9 mouse cellular contexts compared by ENCODE assay signal in genomic region chr2:102231470-102231869, GRCm38 (mm10). TPM values are rescaled to one million over a fixed set of nuclear protein-coding genes. Genes with fewer than 3 reads are reported as not detected.
DNase-seq lines count a peak whose midpoint lies in the region; ATAC-seq and TF ChIP-seq lines count a peak whose summit lies in the region.
"Had no signal": no experiment of that assay in that cellular context is flagged by ENCODE, and none has a peak within 500 bp of the region (broad histone marks: within the 10 kb centered on the region; RNA-seq: fewer than 3 reads in every experiment).

No protein-coding gene starts in this region.

- peak; percentile 92 for ATAC-seq in kidney, embryonic 16.5 days (ENCODE audit: low FRiP score, low TSS enrichment)
- ATAC-seq in embryonic facial prominence, embryonic 11.5 days (replicated peaks; ENCODE audit: insufficient number of reproducible peaks, low FRiP score, low TSS enrichment, low read depth): peak; percentile 93
- ATAC-seq in hindbrain, postnatal 0 days: peak; percentile 88
- ATAC-seq in neural tube, embryonic 15.5 days (ENCODE audit: low FRiP score): peak; percentile 82

- TF ChIP-seq CTCF in kidney, adult 2 months (conservative IDR thresholded peaks at IDR 0.05; ENCODE audit: insufficient read depth, insufficient read length, low read depth, low read length): no peak
- no peak for TF ChIP-seq CTCF in hindbrain, postnatal 0 days (IDR thresholded peaks at IDR 0.05; ENCODE audit: low read depth)

- H3K4me3 ChIP-seq in kidney, embryonic 16.5 days (ENCODE audit: low read length): no peak overlapping the region
- H3K4me3 ChIP-seq in kidney, adult 2 months (ENCODE audit: insufficient read depth, low read depth, low read length): no peak overlapping the region
- no peak overlapping the region for H3K4me3 ChIP-seq in embryonic facial prominence, embryonic 11.5 days (ENCODE audit: low read depth, low read length)
- no peak overlapping the region for H3K4me3 ChIP-seq in hindbrain, postnatal 0 days (ENCODE audit: low read length)
- H3K4me3 ChIP-seq in neural tube, embryonic 15.5 days (replicated peaks): no peak overlapping the region
- H3K4me3 ChIP-seq: heart, embryonic 13.5 days had no signal

- peaks cover 12% of the 10 kb centered on the region for H3K4me1 ChIP-seq in kidney, embryonic 16.5 days (ENCODE audit: insufficient read depth, low read length)
- H3K4me1 ChIP-seq in kidney, adult 2 months (ENCODE audit: control insufficient read depth, insufficient read depth, low read length): no peaks in the 10 kb centered on the region
- H3K4me1 ChIP-seq in embryonic facial prominence, embryonic 11.5 days (ENCODE audit: control insufficient read depth, insufficient read depth, low read length): peaks cover 2% of the 10 kb centered on the region; the same call in 1 of the 2 replicates
- H3K4me1 ChIP-seq in hindbrain, postnatal 0 days (ENCODE audit: insufficient read depth, low read length): peaks cover 4% of the 10 kb centered on the region
- H3K4me1 ChIP-seq in neural tube, embryonic 15.5 days: peaks cover 10% of the 10 kb centered on the region
- H3K4me1 ChIP-seq: heart, embryonic 13.5 days had no signal

- H3K27ac ChIP-seq in kidney, embryonic 16.5 days (ENCODE audit: low read length): peak overlapping the region; percentile 36; the same call in 1 of the 2 replicates
- no peak overlapping the region for H3K27ac ChIP-seq in kidney, adult 2 months (ENCODE audit: insufficient read depth, low read depth, low read length)
- H3K27ac ChIP-seq in embryonic facial prominence, embryonic 11.5 days (replicated peaks; ENCODE audit: low read depth, low read length): peak overlapping the region; percentile 54; the same call in 1 of the 2 replicates
- H3K27ac ChIP-seq in hindbrain, postnatal 0 days: peak overlapping the region; percentile 20; the same call in 1 of the 2 replicates
- H3K27ac ChIP-seq in neural tube, embryonic 15.5 days (replicated peaks): peak overlapping the region; percentile 54
- H3K27ac ChIP-seq: heart, embryonic 13.5 days had no signal

- no peaks in the 10 kb centered on the region for H3K9me3 ChIP-seq in kidney, embryonic 16.5 days (ENCODE audit: low read length)
- no peaks in the 10 kb centered on the region for H3K9me3 ChIP-seq in embryonic facial prominence, embryonic 11.5 days (replicated peaks; ENCODE audit: control insufficient read depth, low read length)
- H3K9me3 ChIP-seq in hindbrain, postnatal 0 days (ENCODE audit: low read length): no peaks in the 10 kb centered on the region
- H3K9me3 ChIP-seq in neural tube, embryonic 15.5 days (replicated peaks): no peaks in the 10 kb centered on the region

- no peak for DNase-seq in kidney, adult 2 months
- DNase-seq in embryonic facial prominence, embryonic 11.5 days (ENCODE audit: low spot score): peak; percentile 76
- DNase-seq in hindbrain, postnatal 0 days (ENCODE audit: low spot score): peak; percentile 58
- no peak for DNase-seq in adrenal gland, postnatal 14 days
- no peak for DNase-seq in yolk sac, embryonic 10.5 days (ENCODE audit: low spot score)
- DNase-seq in frontal cortex, postnatal 10 days (ENCODE audit: low spot score in 2 of 2): no peak

- TF ChIP-seq POLR2A in kidney, adult 2 months (IDR thresholded peaks at IDR 0.05; ENCODE audit: low read depth, low read length): no peak

- WGBS in kidney, embryonic 16.5 days: 44% methylated on average over 5 of the region's 5 CpGs
- WGBS in kidney, adult 2 months: 65% methylated on average over 5 of the region's 5 CpGs
- 17% methylated on average over 5 of the region's 5 CpGs for WGBS in embryonic facial prominence, embryonic 11.5 days
- 16% methylated on average over 5 of the region's 5 CpGs for WGBS in hindbrain, postnatal 0 days
- 44% methylated on average over 5 of the region's 5 CpGs for WGBS in neural tube, embryonic 15.5 days

- no peaks in the 10 kb centered on the region for H3K36me3 ChIP-seq in kidney, embryonic 16.5 days (ENCODE audit: insufficient read depth, low read length)
- no peaks in the 10 kb centered on the region for H3K36me3 ChIP-seq in kidney, adult 2 months (ENCODE audit: control insufficient read depth, insufficient read depth, low read length)
- H3K36me3 ChIP-seq in embryonic facial prominence, embryonic 11.5 days (replicated peaks; ENCODE audit: control insufficient read depth, insufficient read depth, low read depth, low read length): no peaks in the 10 kb centered on the region
- no peaks in the 10 kb centered on the region for H3K36me3 ChIP-seq in hindbrain, postnatal 0 days (ENCODE audit: insufficient read depth, low read length)
- H3K36me3 ChIP-seq in neural tube, embryonic 15.5 days: no peaks in the 10 kb centered on the region
- H3K36me3 ChIP-seq: heart, embryonic 13.5 days had no signal

- H3K27me3 ChIP-seq in kidney, embryonic 16.5 days (ENCODE audit: insufficient read depth, low read length): no peaks in the 10 kb centered on the region
- no peaks in the 10 kb centered on the region for H3K27me3 ChIP-seq in kidney, adult 2 months (replicated peaks; ENCODE audit: control insufficient read depth, insufficient read depth, low read length)
- H3K27me3 ChIP-seq in embryonic facial prominence, embryonic 11.5 days (ENCODE audit: control insufficient read depth, insufficient read depth, low read length): no peaks in the 10 kb centered on the region
- H3K27me3 ChIP-seq in hindbrain, postnatal 0 days (ENCODE audit: insufficient read depth, low read length): no peaks in the 10 kb centered on the region
- H3K27me3 ChIP-seq in neural tube, embryonic 15.5 days (replicated peaks): no peaks in the 10 kb centered on the region
- H3K27me3 ChIP-seq: heart, embryonic 13.5 days had no signal

- H3K4me2 ChIP-seq in kidney, embryonic 16.5 days (replicated peaks; ENCODE audit: low read depth, low read length): no peak overlapping the region
- H3K4me2 ChIP-seq in embryonic facial prominence, embryonic 11.5 days (ENCODE audit: low read depth, low read length): no peak overlapping the region
- H3K4me2 ChIP-seq in hindbrain, postnatal 0 days (ENCODE audit: low read depth, low read length): no peak overlapping the region
- 0 out of 2 replicates have a peak overlapping the region, but pooled peaks have one; percentile 1 for H3K4me2 ChIP-seq in neural tube, embryonic 15.5 days
- H3K4me2 ChIP-seq: heart, embryonic 13.5 days had no signal

- H3K9ac ChIP-seq in kidney, embryonic 16.5 days (replicated peaks; ENCODE audit: low read length): peak overlapping the region; percentile 7
- H3K9ac ChIP-seq in embryonic facial prominence, embryonic 11.5 days (replicated peaks; ENCODE audit: low read length): 0 out of 2 replicates have a peak overlapping the region, but pooled peaks have one; percentile 18
- H3K9ac ChIP-seq in hindbrain, postnatal 0 days (replicated peaks; ENCODE audit: low read length): 0 out of 2 replicates have a peak overlapping the region, but pooled peaks have one; percentile 21
- no peak overlapping the region for H3K9ac ChIP-seq in neural tube, embryonic 15.5 days (replicated peaks)
- H3K9ac ChIP-seq: heart, embryonic 13.5 days had no signal

RNA-seq across cellular contexts. Expression of gene Ldlrad3, which starts 45.3 kb away (rescaled TPM):
- 38.3 and 42.5 TPM in 2 replicates for polyA plus RNA-seq in kidney, embryonic 16.5 days (2015; fragmentation: Nextera tagmentation; extraction: Ambion mirVana)
- 16.2 and 18.5 TPM in 2 replicates for polyA plus RNA-seq in kidney, adult 2 months (2012; rRNA removed)
- 46.2 and 47.6 TPM in 2 replicates for polyA plus RNA-seq in embryonic facial prominence, embryonic 11.5 days (2014; fragmentation: Nextera tagmentation; extraction: Ambion mirVana)
- 30.1 and 32.4 TPM in 2 replicates for total RNA-seq in hindbrain, postnatal 0 days (2014; rRNA removed)
- polyA plus RNA-seq in hindbrain, postnatal 0 days (2015; fragmentation: Nextera tagmentation; extraction: Ambion mirVana): 20.7 and 21.6 TPM in 2 replicates
- 30.7 and 32.6 TPM in 2 replicates for polyA plus RNA-seq in neural tube, embryonic 15.5 days (2015; fragmentation: Nextera tagmentation; extraction: Ambion mirVana)
- total RNA-seq in adrenal gland, postnatal 14 days (2021): 10.8 and 11.7 TPM in 2 replicates

Comparison
In these comparisons a context has a peak if more than half of its experiments do, and no peak if none do; other contexts are left out.
1. DNase-seq: peak in embryonic facial prominence, embryonic 11.5 days (single experiment) and hindbrain, postnatal 0 days (single experiment); none in kidney, adult 2 months (single experiment), adrenal gland, postnatal 14 days (single experiment), yolk sac, embryonic 10.5 days (single experiment) and frontal cortex, postnatal 10 days (0 of 2).
2. Peak in every context shown above with its lines, with median percentiles within 50 percentile points of each other: ATAC-seq.